Mouse (Mus musculus) kidney, postnatal 25 days (tissue): ENCODE data around the gene Cd163.

Experiments used
- DNase-seq, 2 experiments: peaks; one replicate each; pipeline ENCODE4 v3.0.0; 2021; ENCODE audit warnings: mixed read lengths in 2 of 2

The Cd163 gene

GRCm38 (mm10) chr6:124364328-124364727 lies 59.9 kb downstream of the Cd163 start:
- no peak for DNase-seq

GRCm38 (mm10) chr6:124373584-124374206 lies 69.2 kb downstream of the Cd163 start:
- no peak for DNase-seq

GRCm38 (mm10) chr6:124374683-124375082 lies 70.2 kb downstream of the Cd163 start:
- no peak for DNase-seq

- DNase-seq, result peak; percentile 23 to 40
Measured at GRCm38 (mm10) chr6:124375435-124375884, 71.0 kb downstream of the Cd163 start.

- no peak for DNase-seq
Measured at GRCm38 (mm10) chr6:124376311-124376710, 71.9 kb downstream of the Cd163 start.

GRCm38 (mm10) chr6:124377494-124378255 lies 73.2 kb downstream of the Cd163 start:
- DNase-seq, result peak; percentile 43 to 69

- peak; percentile 68 to 80 for DNase-seq
Measured at GRCm38 (mm10) chr6:124379331-124379730, 74.9 kb downstream of the Cd163 start.
